Mouse (Mus musculus): ENCODE data around the gene Tmem246.

GRCm38 (mm10) chr4:49586811-49587210, 10.9 kb downstream of the Tmem246 start:
- TF ChIP-seq POLR2A (IDR thresholded peaks at IDR 0.05; ENCODE audit: low read depth, low read length), result no peak
- TF ChIP-seq CTCF (IDR thresholded peaks at IDR 0.05; ENCODE audit: extremely low read depth, insufficient read length, insufficient replicate concordance, low read depth, low read length), result no peak

Data from small intestine, adult 2 months (tissue).